Mouse (Mus musculus): ENCODE results near the gene Slc25a25.

- TF ChIP-seq CTCF (IDR thresholded peaks at IDR 0.05; ENCODE audit: control insufficient read depth, insufficient read depth, insufficient read length) (no peak), MYOD1 (IDR thresholded peaks at IDR 0.05; ENCODE audit: control insufficient read depth, insufficient read length, low read depth) (no peak), FOSL1 (IDR thresholded peaks at IDR 0.05; ENCODE audit: insufficient read depth, low read length, poor library complexity, severe bottlenecking) (no peak), CEBPB (IDR thresholded peaks at IDR 0.05; ENCODE audit: low read depth) (no peak), USF1 (IDR thresholded peaks at IDR 0.05; ENCODE audit: low read depth) (no peak)
Observed at GRCm38 (mm10) chr2:32440632-32441031, 10.6 kb downstream of the Slc25a25 start.
